8 mouse cellular contexts compared by ENCODE assay signal in genomic region chr6:113038735-113039058, GRCm38 (mm10). TPM values are rescaled to one million over a fixed set of nuclear protein-coding genes. Genes with fewer than 3 reads are reported as not detected.
DNase-seq lines count a peak whose midpoint lies in the region; ATAC-seq and TF ChIP-seq lines count a peak whose summit lies in the region.

No protein-coding gene starts in this region.

- no peaks in the 10 kb centered on the region for H3K36me3 ChIP-seq in lung, postnatal 0 days (ENCODE audit: insufficient read depth, low read length)
- H3K36me3 ChIP-seq in forebrain, postnatal 0 days (ENCODE audit: insufficient read depth), result no peaks in the 10 kb centered on the region
- no peaks in the 10 kb centered on the region for H3K36me3 ChIP-seq in liver, embryonic 12.5 days
- no peaks in the 10 kb centered on the region for H3K36me3 ChIP-seq in stomach, embryonic 15.5 days

- peak; percentile 40 for ATAC-seq in lung, postnatal 0 days
- ATAC-seq in forebrain, postnatal 0 days, result no peak
- no peak for ATAC-seq in liver, embryonic 12.5 days
- ATAC-seq in stomach, embryonic 15.5 days (ENCODE audit: insufficient read depth, low FRiP score, low read depth), result peak; percentile 30; the same call in 1 of the 2 replicates

- H3K9ac ChIP-seq in lung, postnatal 0 days (replicated peaks; ENCODE audit: low read depth), result no peak overlapping the region
- H3K9ac ChIP-seq in forebrain, postnatal 0 days, result peak overlapping the region; percentile 15; the same call in 1 of the 2 replicates
- no peak overlapping the region for H3K9ac ChIP-seq in liver, embryonic 12.5 days
- no peak overlapping the region for H3K9ac ChIP-seq in stomach, embryonic 15.5 days

- no peak overlapping the region for H3K4me3 ChIP-seq in lung, postnatal 0 days (ENCODE audit: low read depth, low read length)
- no peak overlapping the region for H3K4me3 ChIP-seq in forebrain, postnatal 0 days (ENCODE audit: low read depth, low read length)
- H3K4me3 ChIP-seq in liver, embryonic 12.5 days, result no peak overlapping the region
- H3K4me3 ChIP-seq in stomach, embryonic 15.5 days (replicated peaks), result 0 out of 2 replicates have a peak overlapping the region, but pooled peaks have one; percentile 14
- no peak overlapping the region for H3K4me3 ChIP-seq in cerebellum, adult 2 months (replicated peaks; ENCODE audit: insufficient read depth, low read depth, low read length)

- TF ChIP-seq EP300 in lung, postnatal 0 days (IDR thresholded peaks at IDR 0.05), result no peak

- H3K27ac ChIP-seq in lung, postnatal 0 days (ENCODE audit: low read length), result peak overlapping the region; percentile 29; the same call in 1 of the 2 replicates
- no peak overlapping the region for H3K27ac ChIP-seq in forebrain, postnatal 0 days (ENCODE audit: low read depth, low read length)
- H3K27ac ChIP-seq in liver, embryonic 12.5 days, result peak overlapping the region; percentile 53; the same call in 1 of the 2 replicates
- peak overlapping the region; percentile 82 for H3K27ac ChIP-seq in stomach, embryonic 15.5 days
- no peak overlapping the region for H3K27ac ChIP-seq in cerebellum, adult 2 months (ENCODE audit: insufficient read depth, low read length)

- H3K4me1 ChIP-seq in lung, postnatal 0 days (ENCODE audit: insufficient read depth, low read depth, low read length), result no peaks in the 10 kb centered on the region
- H3K4me1 ChIP-seq in forebrain, postnatal 0 days (ENCODE audit: insufficient read depth), result peaks cover 5% of the 10 kb centered on the region; the same call in 1 of the 2 replicates
- H3K4me1 ChIP-seq in liver, embryonic 12.5 days, result peaks cover 47% of the 10 kb centered on the region
- no peaks in the 10 kb centered on the region for H3K4me1 ChIP-seq in stomach, embryonic 15.5 days
- H3K4me1 ChIP-seq in cerebellum, adult 2 months (ENCODE audit: control insufficient read depth, insufficient read depth, low read length), result no peaks in the 10 kb centered on the region

- no peaks in the 10 kb centered on the region for H3K9me3 ChIP-seq in lung, postnatal 0 days (ENCODE audit: low read length)
- no peaks in the 10 kb centered on the region for H3K9me3 ChIP-seq in forebrain, postnatal 0 days (ENCODE audit: low read length)
- H3K9me3 ChIP-seq in liver, embryonic 12.5 days (replicated peaks), result no peaks in the 10 kb centered on the region
- H3K9me3 ChIP-seq in stomach, embryonic 15.5 days, result no peaks in the 10 kb centered on the region

- DNase-seq in lung, postnatal 0 days (ENCODE audit: low spot score), result no peak
- DNase-seq in lung, postnatal 14 days, result no peak
- DNase-seq in forebrain, postnatal 0 days, result no peak
- no peak for DNase-seq in cerebellum, adult 2 months
- no peak for DNase-seq in adipocyte (ENCODE audit: low spot score)
- no peak for DNase-seq in kidney, adult 9 months

- no peaks in the 10 kb centered on the region for H3K27me3 ChIP-seq in lung, postnatal 0 days (replicated peaks; ENCODE audit: insufficient read depth, low read length)
- H3K27me3 ChIP-seq in forebrain, postnatal 0 days (ENCODE audit: insufficient read depth, low read length), result no peaks in the 10 kb centered on the region
- no peaks in the 10 kb centered on the region for H3K27me3 ChIP-seq in liver, embryonic 12.5 days (replicated peaks)
- H3K27me3 ChIP-seq in stomach, embryonic 15.5 days (replicated peaks), result no peaks in the 10 kb centered on the region
- no peaks in the 10 kb centered on the region for H3K27me3 ChIP-seq in cerebellum, adult 2 months (ENCODE audit: control insufficient read depth, insufficient read depth, low read length)

- TF ChIP-seq POLR2A in cerebellum, adult 2 months (IDR thresholded peaks at IDR 0.05; ENCODE audit: borderline replicate concordance, insufficient read depth, low read length), result no peak

- no peak for TF ChIP-seq CTCF in lung, postnatal 0 days (IDR thresholded peaks at IDR 0.05)
- TF ChIP-seq CTCF in forebrain, postnatal 0 days (IDR thresholded peaks at IDR 0.05; ENCODE audit: low read depth), result no peak
- TF ChIP-seq CTCF in cerebellum, adult 2 months (IDR thresholded peaks at IDR 0.05; ENCODE audit: borderline replicate concordance, insufficient read depth, low read depth, low read length), result no peak

- 29% methylated on average over 5 of the region's 5 CpGs for WGBS in lung, postnatal 0 days
- WGBS in forebrain, postnatal 0 days, result 50% methylated on average over 5 of the region's 5 CpGs
- WGBS in liver, embryonic 12.5 days (ENCODE audit: insufficient replicate concordance), result 65% methylated on average over 5 of the region's 5 CpGs
- WGBS in stomach, embryonic 15.5 days, result 35% methylated on average over 5 of the region's 5 CpGs
- 63% methylated on average over 5 of the region's 5 CpGs for WGBS in cerebellum, adult 2 months

- H3K4me2 ChIP-seq in lung, postnatal 0 days (replicated peaks; ENCODE audit: low read depth, low read length), result peak overlapping the region; percentile 39; the same call in 1 of the 2 replicates
- peak overlapping the region; percentile 38 for H3K4me2 ChIP-seq in forebrain, postnatal 0 days (ENCODE audit: low read depth)
- peak overlapping the region; percentile 50 for H3K4me2 ChIP-seq in liver, embryonic 12.5 days
- peak overlapping the region; percentile 48; the same call in 1 of the 2 replicates for H3K4me2 ChIP-seq in stomach, embryonic 15.5 days

RNA-seq across cellular contexts. Expression of gene Thumpd3, which starts 7.3 kb away (rescaled TPM):
- polyA plus RNA-seq in lung, postnatal 0 days (2015; fragmentation: Nextera tagmentation; extraction: Ambion mirVana), result 24.0 and 25.3 TPM in 2 replicates
- 50.2 and 64.7 TPM in 2 replicates for total RNA-seq in forebrain, postnatal 0 days (2014; rRNA removed)
- polyA plus RNA-seq in forebrain, postnatal 0 days (2015; fragmentation: Nextera tagmentation; extraction: Ambion mirVana), result 47.7 and 48.7 TPM in 2 replicates
- polyA plus RNA-seq in liver, embryonic 12.5 days (2016; fragmentation: Nextera tagmentation; extraction: Ambion mirVana), result 53.1 and 57.0 TPM in 2 replicates
- 52.1 and 52.3 TPM in 2 replicates for polyA plus RNA-seq in stomach, embryonic 15.5 days (2015; fragmentation: Nextera tagmentation; extraction: Ambion mirVana)
- 20.8 and 21.8 TPM in 2 replicates for polyA plus RNA-seq in cerebellum, adult 2 months (2012; rRNA removed)

RNA-seq across cellular contexts. Expression of gene Setd5, which starts 38.5 kb away (rescaled TPM):
- polyA plus RNA-seq in lung, postnatal 0 days (2015; fragmentation: Nextera tagmentation; extraction: Ambion mirVana), result 44.2 and 44.9 TPM in 2 replicates
- 75.8 and 103 TPM in 2 replicates for total RNA-seq in forebrain, postnatal 0 days (2014; rRNA removed)
- 30.8 and 48.6 TPM in 2 replicates for polyA plus RNA-seq in forebrain, postnatal 0 days (2015; fragmentation: Nextera tagmentation; extraction: Ambion mirVana)
- polyA plus RNA-seq in liver, embryonic 12.5 days (2016; fragmentation: Nextera tagmentation; extraction: Ambion mirVana), result 27.2 and 30.1 TPM in 2 replicates
- 70.3 and 72.2 TPM in 2 replicates for polyA plus RNA-seq in stomach, embryonic 15.5 days (2015; fragmentation: Nextera tagmentation; extraction: Ambion mirVana)
- 58.9 and 64.2 TPM in 2 replicates for polyA plus RNA-seq in cerebellum, adult 2 months (2012; rRNA removed)

Comparison
In these comparisons a context has a peak if more than half of its experiments do, and no peak if none do; other contexts are left out.
1. ATAC-seq: peak in lung, postnatal 0 days (single experiment) and stomach, embryonic 15.5 days (single experiment); none in forebrain, postnatal 0 days (single experiment) and liver, embryonic 12.5 days (single experiment).
2. H3K27ac ChIP-seq: peak in lung, postnatal 0 days (single experiment), liver, embryonic 12.5 days (single experiment) and stomach, embryonic 15.5 days (single experiment); none in forebrain, postnatal 0 days (single experiment) and cerebellum, adult 2 months (single experiment).
3. Peak in every context shown above with its lines, with median percentiles within 50 percentile points of each other: H3K4me2 ChIP-seq.